Mouse (Mus musculus) olfactory bulb, adult 2 months (tissue): Measurements from ENCODE around the gene Abl1.

Experiments
- CTCF ChIP-seq: fragments of 200-500 bp; IDR thresholded peaks from 2 replicates; pipeline ENCODE4 v1.5.1; 2012; ENCODE audit warnings: low read depth, mild to moderate bottlenecking, low read length, moderate library complexity; ENCODE audit not compliant: insufficient read depth
- POLR2A ChIP-seq: fragments of 200-500 bp; IDR thresholded peaks from 2 replicates; pipeline ENCODE4 v1.6.1; 2012; ENCODE audit warnings: mild to moderate bottlenecking, low read depth, low read length, moderate library complexity; ENCODE audit not compliant: insufficient read depth

GRCm38 (mm10) chr2:31811086-31811958 is 123.1 kb downstream of the Abl1 start:
- TF ChIP-seq POLR2A, result no peak
- no peak for TF ChIP-seq CTCF
